Mouse (Mus musculus): ENCODE data around the gene Zbtb26.

Zbtb26 gene

GRCm38 (mm10) chr2:37442611-37443591 is at the start of gene Zbtb26, which contains the start of the genes Zbtb6 and Rabgap1:
Gene Zbtb26, minus strand, starts transcription at chr2:37443135.
Gene Zbtb6, minus strand, starts transcription at chr2:37443171.
Gene Rabgap1, plus strand, starts transcription at chr2:37443279.
- in situ Hi-C loops (cut with MboI, MseI) = loop anchor here (25.0 kb wide), 1 partner anchor 1494 kb away; the partner anchor contains the start of genes Nr6a1 and Olfml2a

DNA sequence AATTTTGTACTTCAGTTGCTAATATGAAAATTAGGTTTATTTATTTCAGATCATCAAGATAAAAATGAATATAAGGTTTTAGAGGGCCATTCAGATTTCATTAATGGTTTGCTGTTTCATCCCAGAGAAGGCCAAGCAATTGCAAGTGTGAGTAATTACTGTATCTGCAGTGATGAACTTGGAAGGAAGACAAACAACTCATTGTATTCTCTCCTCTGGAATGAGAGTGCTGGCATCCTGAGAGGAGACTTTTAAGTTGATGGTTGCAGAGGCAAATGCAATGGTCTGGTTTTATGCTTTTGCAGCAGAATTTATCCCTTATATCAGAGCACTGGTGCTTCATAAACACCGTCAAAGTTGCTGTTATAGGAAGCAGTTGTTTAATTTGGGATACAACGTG is 46.0 kb upstream of the Zbtb26 start:
- in situ Hi-C loops (cut with MboI, MseI) = no loop called here

- in situ Hi-C loops (cut with MboI, MseI) = no loop called here
Observed at GRCm38 (mm10) chr2:37486408-37486807, 43.5 kb upstream of the Zbtb26 start.

GRCm38 (mm10) chr2:37485370-37485769 is 42.4 kb upstream of the Zbtb26 start:
- in situ Hi-C loops (cut with MboI, MseI) = no loop called here

DNA sequence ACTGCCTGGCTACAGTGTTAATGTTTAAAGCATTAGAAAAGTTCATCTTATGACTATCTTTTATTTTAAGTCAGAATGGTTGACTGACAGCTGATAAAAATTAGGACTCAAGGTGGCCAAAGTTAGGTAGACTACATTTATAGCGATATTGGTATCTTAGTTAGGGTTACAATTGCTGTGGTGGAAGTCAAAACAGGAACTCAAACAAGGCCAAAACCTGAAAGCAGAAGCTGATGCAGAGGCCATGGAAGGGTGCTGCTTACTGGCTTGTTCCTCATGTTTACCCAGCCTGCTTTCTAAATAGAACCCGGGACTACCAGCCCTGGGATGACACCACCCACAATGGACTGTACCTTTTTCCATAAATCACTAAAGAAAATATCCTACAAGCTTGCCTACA is 41.2 kb upstream of the Zbtb26 start:
- in situ Hi-C loops (cut with MboI, MseI) = no loop called here

DNA sequence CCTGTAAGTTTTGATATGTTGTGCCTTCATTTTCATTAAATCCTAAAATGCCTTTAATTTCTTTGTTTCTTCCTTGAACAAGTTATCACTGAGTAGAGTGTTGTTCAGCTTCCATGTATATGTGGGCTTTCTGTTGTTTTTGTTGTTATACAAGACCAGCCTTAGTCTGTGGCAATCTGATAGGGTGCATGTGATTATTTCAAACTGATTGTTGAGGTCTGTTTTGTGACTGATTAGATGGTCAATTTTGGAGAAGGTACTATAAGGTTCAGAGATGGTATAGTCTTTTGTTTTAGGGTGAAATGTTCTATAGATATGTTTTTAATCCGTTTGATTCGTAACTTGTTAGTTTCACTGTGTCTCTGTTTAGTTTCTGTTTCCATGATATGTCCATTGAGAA is 37.1 kb upstream of the Zbtb26 start:
- in situ Hi-C loops (cut with MboI, MseI) = no loop called here

DNA sequence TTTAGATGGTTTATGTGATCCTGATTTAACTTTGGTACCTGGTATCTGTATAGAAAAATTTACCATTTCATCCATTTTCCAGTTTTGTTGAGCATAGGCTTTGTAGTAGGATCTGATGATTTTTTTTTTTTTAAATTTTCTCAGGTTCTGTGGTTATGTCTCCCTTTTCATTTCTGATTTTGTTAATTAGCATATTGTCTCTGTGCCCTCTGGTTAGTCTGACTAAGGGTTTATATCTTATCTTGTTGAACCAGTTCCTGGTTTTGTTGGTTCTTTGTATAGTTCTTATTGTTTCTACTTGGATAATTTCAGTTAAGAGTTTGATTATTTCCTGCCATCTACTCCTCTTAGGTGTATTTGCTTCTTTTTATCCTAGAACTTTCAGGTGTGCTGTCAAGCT is 36.6 kb upstream of the Zbtb26 start:
- in situ Hi-C loops (cut with MboI, MseI) = loop anchor here (5.0 kb wide), 1 partner anchor 87 kb away; no protein-coding TSS in a partner anchor

- in situ Hi-C loops (cut with MboI, MseI) = no loop called here
Observed at GRCm38 (mm10) chr2:37466266-37466665, 23.3 kb upstream of the Zbtb26 start.

DNA sequence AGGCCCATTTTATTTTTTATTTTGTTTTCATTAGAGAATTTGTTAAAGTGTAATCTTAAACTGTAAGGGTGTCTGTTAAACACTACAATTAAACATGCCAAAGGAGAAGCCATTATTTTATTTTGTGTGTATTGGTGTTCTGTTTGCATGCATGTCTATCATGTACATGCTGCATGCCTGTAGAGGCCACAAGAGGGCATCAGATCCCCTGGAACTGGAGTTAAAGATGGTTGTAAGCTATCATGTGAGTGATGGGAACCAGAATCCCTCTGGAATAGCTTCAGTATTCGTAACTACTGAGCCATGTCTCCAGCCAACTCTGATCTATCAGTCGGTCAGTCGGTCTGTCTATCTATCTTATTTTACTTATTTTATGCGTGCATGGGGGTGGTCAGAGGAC is 17.8 kb upstream of the Zbtb26 start:
- in situ Hi-C loops (cut with MboI, MseI) = no loop called here

GRCm38 (mm10) chr2:37452376-37452760 is 9.4 kb upstream of the Zbtb26 start:
- in situ Hi-C loops (cut with MboI, MseI) = no loop called here

DNA sequence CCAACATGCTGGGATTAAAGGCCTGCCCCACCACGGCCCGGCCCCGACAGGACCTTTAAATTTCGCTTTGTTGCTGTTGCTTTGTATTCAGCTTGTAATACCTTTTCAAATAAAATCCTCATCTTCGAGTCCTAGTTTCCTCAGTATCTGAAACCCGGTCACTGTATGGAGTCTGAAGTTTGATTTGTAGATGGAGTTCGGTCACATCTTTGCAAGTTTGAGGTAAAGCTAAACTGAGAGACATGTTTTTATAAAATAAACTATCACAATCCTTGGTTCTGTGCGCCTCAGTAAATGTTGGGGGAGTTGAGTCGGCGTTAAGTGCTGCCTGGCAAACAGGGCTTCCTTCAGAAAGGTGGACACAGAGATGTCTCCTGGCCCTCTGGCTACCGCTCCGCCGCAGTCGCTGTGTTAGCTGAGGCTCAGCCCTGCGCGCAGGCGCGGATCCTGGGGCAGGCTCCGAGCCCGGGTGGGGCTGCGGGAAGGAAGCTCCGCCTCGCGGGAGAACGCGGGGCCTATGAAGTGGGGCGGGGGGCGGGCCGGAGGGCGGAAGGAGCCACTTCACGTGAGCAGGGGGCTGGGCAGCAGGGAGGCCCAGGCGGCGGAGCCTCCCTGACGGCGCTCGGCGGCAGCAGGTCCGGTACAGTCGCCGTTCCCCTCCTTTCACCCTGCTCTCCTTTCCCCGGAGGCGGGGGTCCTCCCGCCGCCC is 8.9 kb upstream of the Zbtb26 start:
- in situ Hi-C loops (cut with MboI, MseI) = no loop called here

GRCm38 (mm10) chr2:37431609-37432008 is 11.3 kb downstream of the Zbtb26 start:
- in situ Hi-C loops (cut with MboI, MseI) = loop anchor here (25.0 kb wide), 1 partner anchor 1506 kb away; the partner anchor contains the start of genes Nr6a1 and Olfml2a

- in situ Hi-C loops (cut with MboI, MseI) = loop anchor here (25.0 kb wide), 1 partner anchor 1506 kb away; the partner anchor contains the start of genes Nr6a1 and Olfml2a
Observed at GRCm38 (mm10) chr2:37430593-37431464, 12.1 kb downstream of the Zbtb26 start.

DNA sequence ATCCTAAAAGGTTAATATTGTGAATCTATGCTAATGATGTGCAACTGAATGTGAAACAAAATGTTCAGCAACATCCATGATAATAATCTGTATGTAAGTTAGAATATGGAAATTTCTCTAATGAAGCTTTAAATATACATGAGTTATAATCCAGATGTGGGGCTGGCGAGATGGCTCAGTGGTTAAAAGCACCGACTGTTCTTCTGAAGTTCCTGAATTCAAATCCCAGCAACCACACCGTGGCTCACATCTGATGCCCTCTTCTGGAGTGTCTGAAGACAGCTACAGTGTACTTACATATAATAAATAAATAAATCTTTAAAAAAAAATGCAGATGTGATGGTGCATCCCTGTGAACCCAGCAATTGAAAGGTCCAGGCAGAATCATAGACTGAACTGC is 19.3 kb downstream of the Zbtb26 start:
- in situ Hi-C loops (cut with MboI, MseI) = no loop called here

- in situ Hi-C loops (cut with MboI, MseI) = no loop called here
Observed at GRCm38 (mm10) chr2:37422306-37423304, 20.3 kb downstream of the Zbtb26 start, which contains the start of gene Rc3h2. Gene Rc3h2, minus strand, starts transcription at chr2:37422903.

DNA sequence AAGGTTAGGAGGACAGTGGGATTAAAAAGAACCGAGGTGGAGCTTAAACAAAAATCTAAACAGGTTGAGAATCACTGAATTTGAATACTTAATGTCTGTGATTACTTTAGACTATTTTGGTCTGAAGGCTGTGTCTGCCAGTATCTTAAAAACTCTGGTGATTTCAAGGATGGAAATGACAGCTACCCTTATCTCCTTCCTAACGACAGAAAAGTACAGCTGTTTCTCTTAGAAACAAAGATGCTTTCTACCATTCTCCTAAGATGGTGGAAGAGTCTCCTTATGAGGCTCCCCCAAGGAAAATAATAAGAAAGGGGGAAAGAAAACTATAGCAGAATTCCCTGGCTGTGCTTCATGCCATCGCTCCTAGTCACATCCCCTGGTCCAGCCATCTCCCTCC is 21.0 kb downstream of the Zbtb26 start:
- in situ Hi-C loops (cut with MboI, MseI) = no loop called here

GRCm38 (mm10) chr2:37395539-37395938 is 47.4 kb downstream of the Zbtb26 start:
- in situ Hi-C loops (cut with MboI, MseI) = no loop called here

- in situ Hi-C loops (cut with MboI, MseI) = loop anchor here (10.0 kb wide), 1 partner anchor 392 kb away; the partner anchor contains the start of gene Crb2
Observed at GRCm38 (mm10) chr2:37382921-37383320, 60.0 kb downstream of the Zbtb26 start.

Measured in T-helper 1 cell (primary cell).